Mouse (Mus musculus): Measurements from ENCODE around the gene Aldh6a1. TPM values are rescaled to one million over a fixed set of nuclear protein-coding genes. Genes with fewer than 3 reads are reported as not detected.

The Aldh6a1 gene
- total RNA-seq (2021): 10 to 100 TPM; 58.8 to 59.6 TPM
- long read RNA-seq, transcript Aldh6a1-201 (12 exons, 3,399 nt): major isoform, 107 of 121 reads
- long read RNA-seq, partial matches to known transcripts: 4 of 121 reads
- long read RNA-seq, other reads (novel, unspliced or antisense): 10 of 121 reads

GRCm38 (mm10) chr12:84450718-84451646, at the start of gene Aldh6a1, which contains the start of gene Lin52:
Aldh6a1 (minus strand) TSS chr12:84451004.
Lin52 (plus strand) TSS chr12:84451422.
- DNase-seq (ENCODE audit: low spot score in 2 of 2): peak; percentile 96 to 99

DNA sequence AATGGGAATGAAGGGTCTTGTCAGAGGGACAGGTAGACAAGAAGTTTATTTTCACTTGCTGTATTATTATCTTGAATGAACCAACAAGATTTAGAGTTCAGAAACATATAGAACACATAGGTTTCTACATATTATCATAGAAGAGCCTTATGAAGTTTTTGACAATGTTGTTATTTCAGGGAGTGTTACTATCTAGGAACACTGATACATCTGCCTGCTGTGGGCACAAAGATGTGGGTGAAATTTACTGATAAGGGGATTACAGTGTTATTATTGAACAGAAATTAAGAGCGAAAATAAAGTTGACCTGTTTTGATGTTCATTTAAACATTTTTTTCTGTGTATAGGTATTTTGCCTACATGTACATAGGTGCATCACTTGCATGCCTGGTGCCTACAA, 46.0 kb upstream of the Aldh6a1 start:
- DNase-seq (ENCODE audit: low spot score in 2 of 2): no peak

DNA sequence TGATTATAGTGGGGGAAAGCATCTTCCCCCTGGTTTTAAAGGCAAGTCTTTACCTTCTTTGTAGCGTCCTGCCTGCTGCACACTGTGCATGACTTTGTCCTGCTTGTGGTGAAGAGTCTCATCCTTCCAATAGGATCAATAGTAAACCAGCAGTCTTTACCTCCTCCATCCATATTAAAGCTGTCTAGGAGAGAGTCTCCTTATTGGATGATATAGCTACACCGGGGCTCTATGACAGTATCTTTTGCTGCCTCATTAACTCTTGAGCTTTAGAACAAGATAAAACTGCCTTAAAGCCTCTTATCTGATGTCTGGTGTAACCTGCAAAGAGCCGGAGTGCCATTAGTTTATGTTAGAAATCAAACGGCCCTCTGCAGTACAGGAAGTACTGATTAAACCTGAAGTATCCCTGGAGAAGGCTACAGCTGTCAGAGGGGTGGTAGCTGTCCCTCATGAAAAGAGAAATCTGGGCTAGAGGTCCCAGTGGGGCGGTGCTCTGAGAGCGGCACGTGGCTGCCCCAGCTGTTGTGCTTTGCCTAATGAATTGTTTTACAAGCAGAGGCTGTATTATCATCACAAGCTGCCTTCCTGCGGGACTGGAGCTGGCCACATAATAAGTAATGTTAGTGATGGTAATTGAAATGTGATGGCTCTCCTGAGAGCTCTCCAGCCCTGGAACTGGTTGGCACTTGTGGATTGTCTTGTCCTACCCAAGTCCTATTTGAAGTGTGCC, 36.7 kb upstream of the Aldh6a1 start:
- DNase-seq (ENCODE audit: low spot score in 2 of 2): peak in 1 of 2 experiments; percentile 26

GRCm38 (mm10) chr12:84482778-84483585, 32.2 kb upstream of the Aldh6a1 start:
- DNase-seq (ENCODE audit: low spot score in 2 of 2): no peak

- no peak for DNase-seq (ENCODE audit: low spot score in 2 of 2)
Observed at GRCm38 (mm10) chr12:84481251-84481650, 30.4 kb upstream of the Aldh6a1 start.

DNA sequence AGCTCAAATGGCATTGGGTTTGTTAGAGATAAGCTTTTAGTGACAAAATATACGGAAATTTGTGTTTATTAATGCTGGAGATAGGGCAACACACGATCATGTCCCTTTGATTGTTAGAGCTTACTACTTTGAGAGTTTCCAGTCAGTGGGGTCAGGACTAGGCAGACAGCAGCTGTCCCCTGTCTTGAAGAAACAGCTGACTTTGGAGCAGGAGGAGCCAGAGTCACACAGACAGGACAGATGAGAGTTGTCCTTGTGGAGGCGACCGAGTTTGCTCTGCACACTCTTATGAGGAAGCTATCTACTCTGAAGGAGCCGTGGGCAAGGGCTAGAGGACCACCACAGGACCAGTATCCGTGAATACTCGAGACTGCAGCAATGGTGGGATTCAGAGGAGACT, 28.1 kb upstream of the Aldh6a1 start:
- DNase-seq (ENCODE audit: low spot score in 2 of 2): no peak

- peak in 1 of 2 experiments; percentile 75 for DNase-seq (ENCODE audit: low spot score in 2 of 2)
Observed at GRCm38 (mm10) chr12:84468701-84469100, 17.9 kb upstream of the Aldh6a1 start.

GRCm38 (mm10) chr12:84462856-84463255, 12.1 kb upstream of the Aldh6a1 start:
- no peak for DNase-seq (ENCODE audit: low spot score in 2 of 2)

GRCm38 (mm10) chr12:84461416-84461815, 10.6 kb upstream of the Aldh6a1 start:
- no peak for DNase-seq (ENCODE audit: low spot score in 2 of 2)

DNA sequence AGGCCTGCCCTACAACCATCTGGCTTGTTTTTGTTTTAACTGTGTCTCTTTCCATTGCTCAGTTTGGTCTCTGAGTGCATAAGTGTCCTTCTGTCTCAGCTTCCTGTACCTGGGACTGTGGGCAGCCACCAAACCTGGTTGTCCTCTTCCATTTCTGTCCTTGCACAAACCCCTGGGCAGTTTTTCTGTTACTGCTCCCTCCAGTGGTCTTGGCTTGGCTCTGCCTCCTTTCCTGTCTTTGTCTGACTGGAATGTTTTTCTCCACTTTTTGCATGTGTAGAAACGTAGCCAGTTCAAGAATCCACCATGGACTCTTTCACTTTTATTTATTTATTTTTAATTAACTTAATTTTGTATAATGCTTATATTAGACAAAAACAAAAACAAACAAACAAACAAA, 9.0 kb upstream of the Aldh6a1 start:
- DNase-seq (ENCODE audit: low spot score in 2 of 2): no peak

GRCm38 (mm10) chr12:84456911-84457310, 6.1 kb upstream of the Aldh6a1 start:
- no peak for DNase-seq (ENCODE audit: low spot score in 2 of 2)

GRCm38 (mm10) chr12:84451801-84452200, 997 bp upstream of the Aldh6a1 start:
- DNase-seq (ENCODE audit: low spot score in 2 of 2): peak in 1 of 2 experiments; percentile 7

- peak in 1 of 2 experiments; percentile 4 for DNase-seq (ENCODE audit: low spot score in 2 of 2)
Observed at GRCm38 (mm10) chr12:84450351-84450717, 470 bp downstream of the Aldh6a1 start.

- no peak for DNase-seq (ENCODE audit: low spot score in 2 of 2)
Observed at GRCm38 (mm10) chr12:84449887-84450286, 917 bp downstream of the Aldh6a1 start.

GRCm38 (mm10) chr12:84448181-84448580, 2.6 kb downstream of the Aldh6a1 start:
- no peak for DNase-seq (ENCODE audit: low spot score in 2 of 2)

DNA sequence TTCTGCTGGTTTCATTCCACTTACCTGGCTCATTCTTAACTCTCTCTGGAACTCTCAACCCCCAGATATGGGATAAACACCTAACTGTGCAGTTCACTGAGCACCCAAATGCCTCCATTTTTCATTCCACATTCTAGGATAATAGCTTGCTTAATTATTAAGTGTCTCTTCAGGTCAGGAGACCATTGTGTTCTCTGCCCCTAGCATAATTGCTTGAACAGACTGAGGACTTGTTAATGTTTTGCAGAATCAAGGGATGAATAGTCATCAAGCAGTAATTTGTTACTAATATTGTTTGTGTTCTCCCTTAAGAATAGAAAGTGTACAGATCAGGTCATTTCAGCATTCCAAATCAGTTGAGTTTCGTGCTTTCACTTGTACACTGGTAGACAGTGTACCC, 3.4 kb downstream of the Aldh6a1 start:
- DNase-seq (ENCODE audit: low spot score in 2 of 2): no peak

DNA sequence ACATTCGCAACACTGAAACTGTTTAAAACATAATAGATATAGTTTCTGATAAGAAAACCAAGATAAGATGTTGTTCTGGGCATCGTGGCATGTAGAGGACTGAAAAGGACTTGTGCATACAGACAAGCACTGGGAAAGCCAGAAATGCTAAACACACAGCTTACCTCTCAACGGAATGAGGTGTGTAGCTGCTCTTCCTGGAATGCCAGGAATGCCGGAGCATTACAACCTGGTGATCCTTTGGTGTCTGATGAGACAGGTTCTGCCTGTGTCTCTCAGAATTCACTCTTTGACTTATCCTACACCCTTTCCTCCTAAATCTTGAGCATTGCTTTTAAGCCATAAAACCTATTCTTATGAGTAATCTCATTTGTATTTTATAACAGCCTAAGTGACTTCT, 8.3 kb downstream of the Aldh6a1 start:
- no peak for DNase-seq (ENCODE audit: low spot score in 2 of 2)

DNA sequence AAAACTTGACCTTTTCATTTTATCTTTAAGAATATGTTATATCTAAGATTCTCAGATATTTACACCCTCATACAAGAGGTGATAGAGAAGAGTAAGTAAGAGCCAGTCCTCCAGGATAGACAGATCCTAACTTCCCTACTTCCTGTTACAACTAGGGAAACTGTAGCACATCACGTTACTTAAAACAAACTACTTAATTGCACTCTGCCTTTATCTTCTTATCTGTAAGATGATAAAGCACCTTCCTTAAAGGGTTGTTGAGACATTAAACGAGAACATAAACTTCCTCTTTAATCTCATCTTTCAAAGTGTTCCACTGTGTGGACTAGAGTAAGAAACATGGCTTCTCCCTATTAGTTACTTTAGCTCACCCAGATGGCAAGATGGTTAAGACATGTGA, 12.1 kb downstream of the Aldh6a1 start:
- DNase-seq (ENCODE audit: low spot score in 2 of 2): no peak

DNA sequence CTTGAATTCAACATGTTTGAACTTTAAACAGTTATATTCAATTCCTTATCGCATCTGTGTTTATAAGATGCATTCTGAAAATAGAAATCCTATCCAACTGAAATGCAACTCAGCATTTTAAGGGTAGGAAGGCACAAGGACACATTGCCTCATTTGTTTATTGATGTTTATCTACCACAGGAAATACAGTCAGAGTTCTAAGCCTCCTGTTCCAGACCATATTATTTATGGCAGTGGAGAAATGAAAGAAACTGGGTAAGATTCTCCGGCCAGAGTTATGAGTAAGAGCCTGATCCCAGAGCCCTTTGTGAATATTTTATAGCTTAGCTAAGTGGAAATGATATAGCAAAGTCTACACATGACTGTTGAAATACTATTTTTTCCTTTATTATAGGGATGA, 21.0 kb downstream of the Aldh6a1 start:
- no peak for DNase-seq (ENCODE audit: low spot score in 2 of 2)

DNA sequence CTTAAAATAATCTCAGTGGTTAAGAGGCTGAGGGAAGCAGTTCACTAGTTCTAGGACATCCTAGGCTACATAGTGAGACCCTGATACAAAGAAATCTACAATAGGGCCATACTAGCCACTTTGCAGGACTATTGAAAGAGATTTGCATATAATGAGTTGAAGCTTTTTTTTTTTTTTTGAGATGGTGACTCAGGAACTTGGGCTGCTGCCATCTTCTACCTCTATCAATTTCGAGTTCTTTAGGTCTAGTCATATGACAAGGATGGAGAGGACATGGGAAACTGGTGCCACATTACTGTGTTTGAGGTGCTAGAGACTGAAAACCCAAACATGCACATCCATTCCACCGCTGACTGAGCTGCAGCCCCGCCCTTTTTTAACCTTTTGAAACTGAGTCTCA, 26.8 kb downstream of the Aldh6a1 start:
- no peak for DNase-seq (ENCODE audit: low spot score in 2 of 2)

GRCm38 (mm10) chr12:84417605-84417922, 33.2 kb downstream of the Aldh6a1 start:
- DNase-seq (ENCODE audit: low spot score in 2 of 2): no peak
